ENCODE assay signal across 32 mouse cellular contexts in genomic region chr1:34505970-34506551, GRCm38 (mm10). TPM values are rescaled to one million over a fixed set of nuclear protein-coding genes. Genes with fewer than 3 reads are reported as not detected.
A peak's percentile ranks its signal among the peaks of the same experiment; 100 is the strongest.
DNase-seq lines count a peak whose midpoint lies in the region; ATAC-seq lines count a peak whose summit lies in the region.
"Had no signal": no experiment of that assay in that cellular context is flagged by ENCODE, and none has a peak within 500 bp of the region (broad histone marks: within the 10 kb centered on the region; RNA-seq: fewer than 3 reads in every experiment).

No protein-coding gene starts in this region.

- H3K4me3 ChIP-seq in heart, embryonic 11.5 days (ENCODE audit: low read depth, low read length) = no peak overlapping the region
- no peak overlapping the region for H3K4me3 ChIP-seq in limb, embryonic 10.5 days
- H3K4me3 ChIP-seq in hindbrain, embryonic 14.5 days (replicated peaks; ENCODE audit: low read length) = no peak overlapping the region
- H3K4me3 ChIP-seq: embryonic facial prominence, embryonic 12.5 days; embryonic facial prominence, embryonic 15.5 days; heart, embryonic 13.5 days; hindbrain, embryonic 12.5 days; intestine, embryonic 15.5 days had no signal

- H3K9ac ChIP-seq in heart, embryonic 11.5 days (ENCODE audit: low read depth, low read length) = no peak overlapping the region
- H3K9ac ChIP-seq in hindbrain, embryonic 14.5 days = no peak overlapping the region
- H3K9ac ChIP-seq: embryonic facial prominence, embryonic 12.5 days; embryonic facial prominence, embryonic 15.5 days; forebrain, postnatal 0 days; heart, embryonic 13.5 days; hindbrain, embryonic 12.5 days; intestine, embryonic 15.5 days had no signal

- intact Hi-C loops in left cerebral cortex, postnatal 4 days (cut with DNase I) = no loop called here

- H3K27ac ChIP-seq in heart, embryonic 11.5 days (ENCODE audit: low read depth, low read length) = no peak overlapping the region
- no peak overlapping the region for H3K27ac ChIP-seq in limb, embryonic 10.5 days
- no peak overlapping the region for H3K27ac ChIP-seq in hindbrain, embryonic 14.5 days
- H3K27ac ChIP-seq: embryonic facial prominence, embryonic 12.5 days; embryonic facial prominence, embryonic 15.5 days; heart, embryonic 13.5 days; hindbrain, embryonic 12.5 days; intestine, embryonic 15.5 days had no signal

- H3K4me2 ChIP-seq in heart, embryonic 11.5 days = no peak overlapping the region
- H3K4me2 ChIP-seq in hindbrain, embryonic 14.5 days (replicated peaks) = no peak overlapping the region
- H3K4me2 ChIP-seq: embryonic facial prominence, embryonic 12.5 days; embryonic facial prominence, embryonic 15.5 days; heart, embryonic 13.5 days; hindbrain, embryonic 12.5 days; intestine, embryonic 15.5 days had no signal

- no peak for ATAC-seq in heart, embryonic 11.5 days (replicated peaks; ENCODE audit: insufficient number of reproducible peaks, low FRiP score, low TSS enrichment)
- peak; percentile 51 for ATAC-seq in common myeloid progenitor, adult 5-6 weeks (replicated peaks; ENCODE audit: low read depth, poor library complexity, severe bottlenecking)
- peak; percentile 50 for ATAC-seq in megakaryocyte, adult 5-6 weeks (ENCODE audit: poor library complexity, severe bottlenecking)
- no peak for ATAC-seq in hindbrain, embryonic 14.5 days (ENCODE audit: low FRiP score)
- ATAC-seq: forebrain, embryonic 14.5 days; forebrain, postnatal 0 days; hindbrain, embryonic 16.5 days; intestine, embryonic 15.5 days had no signal

- H3K36me3 ChIP-seq in heart, embryonic 11.5 days (ENCODE audit: control insufficient read depth, insufficient read depth, low read length) = no peaks in the 10 kb centered on the region
- H3K36me3 ChIP-seq in limb, embryonic 10.5 days = no peaks in the 10 kb centered on the region
- H3K36me3 ChIP-seq in hindbrain, embryonic 14.5 days (replicated peaks; ENCODE audit: control insufficient read depth, insufficient read depth) = no peaks in the 10 kb centered on the region
- H3K36me3 ChIP-seq: embryonic facial prominence, embryonic 12.5 days; embryonic facial prominence, embryonic 15.5 days; heart, embryonic 13.5 days; hindbrain, embryonic 12.5 days; intestine, embryonic 15.5 days had no signal

- 76% methylated on average over 4 of the region's 4 CpGs for whole genome bisulfite sequencing in heart, embryonic 11.5 days (ENCODE audit: insufficient replicate concordance)
- 88% methylated on average over 4 of the region's 4 CpGs for WGBS in limb, embryonic 10.5 days
- 95% methylated on average over 4 of the region's 4 CpGs for WGBS in hindbrain, embryonic 14.5 days

- H3K27me3 ChIP-seq in heart, embryonic 11.5 days (ENCODE audit: control insufficient read depth, insufficient read depth, low read length) = no peaks in the 10 kb centered on the region
- no peaks in the 10 kb centered on the region for H3K27me3 ChIP-seq in limb, embryonic 10.5 days (ENCODE audit: low read depth, poor library complexity, severe bottlenecking)
- no peaks in the 10 kb centered on the region for H3K27me3 ChIP-seq in hindbrain, embryonic 14.5 days (ENCODE audit: control insufficient read depth, insufficient read depth, low read length)
- H3K27me3 ChIP-seq: embryonic facial prominence, embryonic 12.5 days; embryonic facial prominence, embryonic 15.5 days; heart, embryonic 13.5 days; hindbrain, embryonic 12.5 days; intestine, embryonic 15.5 days had no signal

- DNase-seq in heart, adult 11 months = peak; percentile 86
- no peak for DNase-seq in limb, embryonic 10.5 days (ENCODE audit: low spot score)
- no peak for DNase-seq in left cerebral cortex, postnatal 4 days
- no peak for DNase-seq in hindbrain, embryonic 14.5 days (ENCODE audit: low spot score)
- DNase-seq: adrenal gland, adult 2 months; adrenal gland, postnatal 14 days; cerebellum, adult 11 months; cerebellum, adult 2 months; cerebellum, adult 9-11 months; cerebellum, postnatal 25 days; forebrain, postnatal 0 days; gastrocnemius, postnatal 25 days; heart, adult 18-20 months; heart, postnatal 14 days; heart, postnatal 4 days had no signal

- H3K9me3 ChIP-seq in heart, embryonic 11.5 days (replicated peaks; ENCODE audit: control insufficient read depth, low read length) = no peaks in the 10 kb centered on the region
- H3K9me3 ChIP-seq in limb, embryonic 10.5 days (replicated peaks) = no peaks in the 10 kb centered on the region
- H3K9me3 ChIP-seq in hindbrain, embryonic 14.5 days (ENCODE audit: control insufficient read depth, low read length) = no peaks in the 10 kb centered on the region
- H3K9me3 ChIP-seq: embryonic facial prominence, embryonic 12.5 days; embryonic facial prominence, embryonic 15.5 days; heart, embryonic 13.5 days; hindbrain, embryonic 12.5 days; intestine, embryonic 15.5 days had no signal

- no peaks in the 10 kb centered on the region for H3K4me1 ChIP-seq in heart, embryonic 11.5 days (ENCODE audit: control insufficient read depth, insufficient read depth, low read length)
- H3K4me1 ChIP-seq in limb, embryonic 10.5 days = peaks cover 16% of the 10 kb centered on the region
- no peaks in the 10 kb centered on the region for H3K4me1 ChIP-seq in hindbrain, embryonic 14.5 days (replicated peaks; ENCODE audit: control insufficient read depth, insufficient read depth, low read length)
- H3K4me1 ChIP-seq: embryonic facial prominence, embryonic 15.5 days; intestine, embryonic 15.5 days had no signal

RNA-seq across cellular contexts. Expression of gene Prss39, which starts 7.9 kb away (rescaled TPM):
- not detected in 2 replicates for polyA plus RNA-seq in heart, embryonic 11.5 days (2014; fragmentation: Nextera tagmentation; extraction: Ambion mirVana)
- not detected in 2 replicates for total RNA-seq in common myeloid progenitor, adult 5-6 weeks (2017)
- total RNA-seq in megakaryocyte, adult 5-6 weeks (2015) = 0.21 TPM in 1 of 2 replicates, not detected in the other
- total RNA-seq in megakaryocyte, adult 5-6 weeks (2017) = not detected in 2 replicates
- polyA plus RNA-seq in limb, embryonic 10.5 days (2016; fragmentation: Nextera tagmentation; extraction: Ambion mirVana) = not detected in 2 replicates
- not detected for total RNA-seq in left cerebral cortex, postnatal 4 days (2021)
- polyA plus RNA-seq in hindbrain, embryonic 14.5 days (2014; fragmentation: Nextera tagmentation; extraction: Ambion mirVana) = not detected in 2 replicates
- total RNA-seq: adrenal gland, adult 2 months; adrenal gland, postnatal 14 days; adrenal gland, postnatal 4 days; ES-E14; forebrain, postnatal 0 days; gastrocnemius, adult 8-10 months; gastrocnemius, postnatal 25 days; heart, adult 18-20 months; heart, postnatal 14 days; heart, postnatal 4 days had no signal
- polyA plus RNA-seq: adrenal gland, adult 2 months; cerebellum, adult 2 months; cortical plate, adult 2 months; embryonic facial prominence, embryonic 12.5 days; embryonic facial prominence, embryonic 15.5 days; forebrain, embryonic 11.5 days; forebrain, embryonic 14.5 days; forebrain, postnatal 0 days; frontal cortex, adult 2 months; heart, embryonic 13.5 days; heart, embryonic 16.5 days; hindbrain, embryonic 12.5 days; hindbrain, embryonic 16.5 days; intestine, embryonic 15.5 days had no signal

RNA-seq across cellular contexts. Expression of gene Cfc1, which starts 29.4 kb away (rescaled TPM):
- 0.50 and 1.00 TPM in 2 replicates for polyA plus RNA-seq in heart, embryonic 11.5 days (2014; fragmentation: Nextera tagmentation; extraction: Ambion mirVana)
- total RNA-seq in common myeloid progenitor, adult 5-6 weeks (2017) = not detected in 2 replicates
- total RNA-seq in megakaryocyte, adult 5-6 weeks (2015) = not detected in 2 replicates
- total RNA-seq in megakaryocyte, adult 5-6 weeks (2017) = not detected in 2 replicates
- polyA plus RNA-seq in limb, embryonic 10.5 days (2016; fragmentation: Nextera tagmentation; extraction: Ambion mirVana) = not detected in 2 replicates
- total RNA-seq in left cerebral cortex, postnatal 4 days (2021) = not detected
- polyA plus RNA-seq in hindbrain, embryonic 14.5 days (2014; fragmentation: Nextera tagmentation; extraction: Ambion mirVana) = 0.19 and 0.20 TPM in 2 replicates
- total RNA-seq: adrenal gland, adult 2 months; adrenal gland, postnatal 14 days; adrenal gland, postnatal 4 days; forebrain, postnatal 0 days; gastrocnemius, adult 8-10 months; gastrocnemius, postnatal 25 days; heart, adult 18-20 months; heart, postnatal 14 days; heart, postnatal 4 days had no signal
- polyA plus RNA-seq: adrenal gland, adult 2 months; cortical plate, adult 2 months; forebrain, embryonic 11.5 days; frontal cortex, adult 2 months; heart, embryonic 16.5 days; hindbrain, embryonic 12.5 days; intestine, embryonic 15.5 days had no signal

RNA-seq across cellular contexts. Expression of gene Ptpn18, which starts 46.5 kb away (rescaled TPM):
- 7.4 and 10.4 TPM in 2 replicates for polyA plus RNA-seq in heart, embryonic 11.5 days (2014; fragmentation: Nextera tagmentation; extraction: Ambion mirVana)
- total RNA-seq in common myeloid progenitor, adult 5-6 weeks (2017) = 299 and 432 TPM in 2 replicates
- 74.4 and 86.1 TPM in 2 replicates for total RNA-seq in megakaryocyte, adult 5-6 weeks (2015)
- total RNA-seq in megakaryocyte, adult 5-6 weeks (2017) = 415 and 428 TPM in 2 replicates
- 6.7 and 7.8 TPM in 2 replicates for polyA plus RNA-seq in limb, embryonic 10.5 days (2016; fragmentation: Nextera tagmentation; extraction: Ambion mirVana)
- total RNA-seq in left cerebral cortex, postnatal 4 days (2021) = 1 to 10 TPM; 3.4 to 4.0 TPM
- 5.5 and 6.8 TPM in 2 replicates for polyA plus RNA-seq in hindbrain, embryonic 14.5 days (2014; fragmentation: Nextera tagmentation; extraction: Ambion mirVana)

RNA-seq across cellular contexts. Expression of gene Prss40, which starts 54.7 kb away (rescaled TPM):
- polyA plus RNA-seq in heart, embryonic 11.5 days (2014; fragmentation: Nextera tagmentation; extraction: Ambion mirVana) = not detected in 2 replicates
- not detected in 2 replicates for total RNA-seq in common myeloid progenitor, adult 5-6 weeks (2017)
- not detected in 2 replicates for total RNA-seq in megakaryocyte, adult 5-6 weeks (2015)
- total RNA-seq in megakaryocyte, adult 5-6 weeks (2017) = not detected in 2 replicates
- polyA plus RNA-seq in limb, embryonic 10.5 days (2016; fragmentation: Nextera tagmentation; extraction: Ambion mirVana) = not detected in 2 replicates
- not detected for total RNA-seq in left cerebral cortex, postnatal 4 days (2021)
- polyA plus RNA-seq in hindbrain, embryonic 14.5 days (2014; fragmentation: Nextera tagmentation; extraction: Ambion mirVana) = not detected in 2 replicates
- total RNA-seq: adrenal gland, adult 2 months; adrenal gland, postnatal 14 days; adrenal gland, postnatal 4 days; ES-E14; forebrain, postnatal 0 days; gastrocnemius, adult 8-10 months; gastrocnemius, postnatal 25 days; heart, adult 18-20 months; heart, postnatal 14 days; heart, postnatal 4 days had no signal
- polyA plus RNA-seq: adrenal gland, adult 2 months; cerebellum, adult 2 months; cortical plate, adult 2 months; embryonic facial prominence, embryonic 12.5 days; embryonic facial prominence, embryonic 15.5 days; forebrain, embryonic 11.5 days; forebrain, embryonic 14.5 days; forebrain, postnatal 0 days; frontal cortex, adult 2 months; heart, embryonic 13.5 days; heart, embryonic 16.5 days; hindbrain, embryonic 12.5 days; hindbrain, embryonic 16.5 days; intestine, embryonic 15.5 days had no signal

Comparison
In these comparisons a context has a peak if more than half of its experiments do, and no peak if none do; other contexts are left out.
1. ATAC-seq: peak in common myeloid progenitor, adult 5-6 weeks (single experiment) and megakaryocyte, adult 5-6 weeks (single experiment); none in heart, embryonic 11.5 days (single experiment) and hindbrain, embryonic 14.5 days (single experiment).
2. RNA of gene Ptpn18, which starts 46.5 kb away (total RNA-seq): 74.4 to 428 TPM in megakaryocyte, adult 5-6 weeks and 299 to 432 TPM in common myeloid progenitor, adult 5-6 weeks; 3.4 to 4.0 TPM in left cerebral cortex, postnatal 4 days; every median in the first group is over 10 times any median in the second.